Mouse (Mus musculus): ENCODE data around the gene Anxa3.

DNA sequence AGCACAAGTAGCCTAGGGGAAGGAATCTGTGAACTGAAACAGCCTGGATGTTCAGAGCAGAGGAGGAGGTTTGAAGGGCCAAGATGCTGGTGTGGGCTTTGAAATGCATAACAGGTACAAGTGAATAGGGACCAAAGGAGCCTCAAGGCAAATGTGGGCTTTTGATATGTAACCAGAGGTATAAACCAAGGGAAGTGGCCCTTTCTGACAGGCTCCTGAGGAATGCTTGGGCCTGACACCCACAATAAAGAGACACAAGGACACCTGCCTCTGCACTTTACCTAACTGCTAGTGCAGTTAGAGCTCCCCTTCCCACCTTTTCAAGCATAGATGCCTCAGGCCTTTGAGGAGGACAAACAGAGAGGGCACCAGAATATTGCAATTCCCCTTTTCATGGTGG is 54.8 kb downstream of the Anxa3 start:
- TF ChIP-seq CTCF (IDR thresholded peaks at IDR 0.05; ENCODE audit: extremely low read depth, insufficient read length, insufficient replicate concordance, low read depth, low read length) (no peak), POLR2A (IDR thresholded peaks at IDR 0.05; ENCODE audit: low read depth, low read length) (no peak)

All from small intestine, adult 2 months (tissue).